Mouse (Mus musculus): ENCODE results near the gene Fam111a. TPM values are rescaled to one million over a fixed set of nuclear protein-coding genes. Genes with fewer than 3 reads are reported as not detected.

Fam111a gene
- total RNA-seq, 2 experiments from 2014 or later, result 1.5 to 2.2 TPM

- TF ChIP-seq CTCF (IDR thresholded peaks at IDR 0.05), result peak; percentile 21
- intact Hi-C loops (cut with DNase I), result loop anchor here (5.0 kb wide), 1 partner anchor 227 kb away; no protein-coding TSS in a partner anchor
- peak overlapping the region; percentile 87 for H3K27ac ChIP-seq
- peak overlapping the region; percentile 61 for H3K4me3 ChIP-seq
- peak; percentile 43 to 54 for DNase-seq (ENCODE audit: extremely low spot score in 1 of 2, low spot score in 2 of 2)
Measured at GRCm38 (mm10) chr19:12595530-12596289, 50.2 kb downstream of the Fam111a start.

GRCm38 (mm10) chr19:12596290-12597072 is 50.9 kb downstream of the Fam111a start:
- TF ChIP-seq CTCF (IDR thresholded peaks at IDR 0.05), result no peak; the same call in 1 of the 2 replicates
- peak in 1 of 2 experiments; percentile 18 for DNase-seq (ENCODE audit: extremely low spot score in 1 of 2, low spot score in 2 of 2)
- Histone ChIP-seq H3K4me3 (peak overlapping the region; percentile 61), H3K27ac (peak overlapping the region; percentile 87)
- intact Hi-C loops (cut with DNase I), result loop anchor here (5.0 kb wide), 1 partner anchor 226 kb away; no protein-coding TSS in a partner anchor

- Histone ChIP-seq H3K4me3 (peak overlapping the region; percentile 61), H3K27ac (peak overlapping the region; percentile 87)
- TF ChIP-seq CTCF (IDR thresholded peaks at IDR 0.05), result no peak
- intact Hi-C loops (cut with DNase I), result loop anchor here (5.0 kb wide), 1 partner anchor 225 kb away; no protein-coding TSS in a partner anchor
- no peak for DNase-seq (ENCODE audit: extremely low spot score in 1 of 2, low spot score in 2 of 2)
Measured at GRCm38 (mm10) chr19:12597073-12597405, 51.5 kb downstream of the Fam111a start.

GRCm38 (mm10) chr19:12598674-12599073 is 53.1 kb downstream of the Fam111a start:
- intact Hi-C loops (cut with DNase I), result loop anchor here (5.0 kb wide), 1 partner anchor 224 kb away; no protein-coding TSS in a partner anchor
- H3K27ac ChIP-seq, result no peak overlapping the region
- no peak overlapping the region for H3K4me3 ChIP-seq
- no peak for TF ChIP-seq CTCF (IDR thresholded peaks at IDR 0.05)
- no peak for DNase-seq (ENCODE audit: extremely low spot score in 1 of 2, low spot score in 2 of 2)

GRCm38 (mm10) chr19:12599674-12600073 is 54.1 kb downstream of the Fam111a start, which contains the start of gene Gm4952:
TSS of gene Gm4952 (plus strand) at chr19:12599974.
- no peak for TF ChIP-seq CTCF (IDR thresholded peaks at IDR 0.05)
- H3K4me3 ChIP-seq, result no peak within 1 kb of the TSS
- no peak for DNase-seq (ENCODE audit: extremely low spot score in 1 of 2, low spot score in 2 of 2)
- no peak within 1 kb of the TSS for H3K27ac ChIP-seq
- intact Hi-C loops (cut with DNase I), result loop anchor here (5.0 kb wide), 1 partner anchor 223 kb away; no protein-coding TSS in a partner anchor

GRCm38 (mm10) chr19:12600684-12601480 is 55.3 kb downstream of the Fam111a start:
- TF ChIP-seq CTCF (IDR thresholded peaks at IDR 0.05), result no peak
- no peak overlapping the region for H3K27ac ChIP-seq
- H3K4me3 ChIP-seq, result no peak overlapping the region
- intact Hi-C loops (cut with DNase I), result no loop called here
- no peak for DNase-seq (ENCODE audit: extremely low spot score in 1 of 2, low spot score in 2 of 2)

- intact Hi-C loops (cut with DNase I), result no loop called here
- Histone ChIP-seq H3K27ac (no peak overlapping the region), H3K4me3 (no peak overlapping the region)
- TF ChIP-seq CTCF (IDR thresholded peaks at IDR 0.05), result no peak
- DNase-seq (ENCODE audit: extremely low spot score in 1 of 2, low spot score in 2 of 2), result no peak
Measured at GRCm38 (mm10) chr19:12608336-12608735, 62.8 kb downstream of the Fam111a start.

- Histone ChIP-seq H3K4me3 (no peak overlapping the region), H3K27ac (no peak overlapping the region)
- no peak for TF ChIP-seq CTCF (IDR thresholded peaks at IDR 0.05)
- intact Hi-C loops (cut with DNase I), result no loop called here
- DNase-seq (ENCODE audit: extremely low spot score in 1 of 2, low spot score in 2 of 2), result no peak
Measured at GRCm38 (mm10) chr19:12613646-12614045, 68.1 kb downstream of the Fam111a start.

GRCm38 (mm10) chr19:12633176-12633575 is 87.6 kb downstream of the Fam111a start, which contains the start of gene Glyat:
TSS of gene Glyat (plus strand) at chr19:12633308.
- Histone ChIP-seq H3K27ac (no peak within 1 kb of the TSS), H3K4me3 (no peak within 1 kb of the TSS)
- intact Hi-C loops (cut with DNase I), result no loop called here
- no peak for DNase-seq (ENCODE audit: extremely low spot score in 1 of 2, low spot score in 2 of 2)
- TF ChIP-seq CTCF (IDR thresholded peaks at IDR 0.05), result no peak

GRCm38 (mm10) chr19:12634259-12634658 is 88.7 kb downstream of the Fam111a start:
- Histone ChIP-seq H3K4me3 (no peak overlapping the region), H3K27ac (no peak overlapping the region)
- no peak for TF ChIP-seq CTCF (IDR thresholded peaks at IDR 0.05)
- no peak for DNase-seq (ENCODE audit: extremely low spot score in 1 of 2, low spot score in 2 of 2)
- intact Hi-C loops (cut with DNase I), result no loop called here

- no peak for DNase-seq (ENCODE audit: extremely low spot score in 1 of 2, low spot score in 2 of 2)
- H3K27ac ChIP-seq, result no peak overlapping the region
- intact Hi-C loops (cut with DNase I), result no loop called here
- no peak for TF ChIP-seq CTCF (IDR thresholded peaks at IDR 0.05)
- H3K4me3 ChIP-seq, result no peak overlapping the region
Measured at GRCm38 (mm10) chr19:12634963-12635362, 89.4 kb downstream of the Fam111a start.

All from left cerebral cortex, adult 2 months (tissue).